Mouse (Mus musculus): ENCODE measurements around the gene Laptm4a.
A peak's percentile ranks its signal among the peaks of the same experiment; 100 is the strongest.

The Laptm4a gene

GRCm38 (mm10) chr12:8921394-8922368 is at the start of gene Laptm4a:
Laptm4a (plus strand) TSS chr12:8921664.
- peak; percentile 95 to 98 for DNase-seq

DNA sequence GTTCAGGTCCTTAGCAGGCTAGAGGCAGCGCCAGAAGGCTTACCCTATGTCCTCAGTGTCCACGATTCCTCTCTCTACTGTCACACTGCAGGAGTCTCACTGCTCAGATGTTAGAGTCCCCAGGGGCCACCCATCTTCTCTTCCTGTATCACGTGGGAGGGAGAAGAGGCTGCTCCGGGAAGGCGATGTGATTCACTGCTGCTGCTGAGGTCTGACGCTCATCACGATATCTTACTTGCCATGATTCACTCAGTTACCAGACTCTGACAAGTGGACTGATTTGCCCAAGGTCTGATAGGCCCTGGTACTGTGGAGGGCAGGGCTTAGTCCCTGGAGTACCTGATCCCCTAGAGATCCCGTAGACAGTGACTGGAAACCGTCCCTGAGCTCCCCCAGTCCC is 45.9 kb upstream of the Laptm4a start:
- no peak for DNase-seq

DNA sequence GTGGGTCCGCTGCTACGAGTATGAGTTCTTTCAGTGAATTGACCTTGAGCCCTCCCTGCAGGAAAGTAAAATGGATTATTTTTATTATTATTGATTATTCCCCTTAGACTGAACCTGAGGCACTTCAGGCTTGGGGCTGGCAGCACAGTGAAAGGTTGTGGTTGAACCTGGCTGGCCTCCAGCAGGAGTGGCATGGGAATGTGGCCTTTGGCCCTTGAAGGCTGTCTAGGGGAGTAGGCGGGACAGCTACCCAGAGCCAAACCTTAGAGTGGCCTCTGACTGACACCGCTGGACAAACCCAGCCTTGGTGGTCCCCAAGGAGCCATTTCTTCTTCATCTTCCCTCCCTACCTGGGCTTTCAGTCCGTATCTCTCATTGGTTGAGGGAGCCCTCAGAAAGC is 44.6 kb upstream of the Laptm4a start:
- DNase-seq, result no peak

DNA sequence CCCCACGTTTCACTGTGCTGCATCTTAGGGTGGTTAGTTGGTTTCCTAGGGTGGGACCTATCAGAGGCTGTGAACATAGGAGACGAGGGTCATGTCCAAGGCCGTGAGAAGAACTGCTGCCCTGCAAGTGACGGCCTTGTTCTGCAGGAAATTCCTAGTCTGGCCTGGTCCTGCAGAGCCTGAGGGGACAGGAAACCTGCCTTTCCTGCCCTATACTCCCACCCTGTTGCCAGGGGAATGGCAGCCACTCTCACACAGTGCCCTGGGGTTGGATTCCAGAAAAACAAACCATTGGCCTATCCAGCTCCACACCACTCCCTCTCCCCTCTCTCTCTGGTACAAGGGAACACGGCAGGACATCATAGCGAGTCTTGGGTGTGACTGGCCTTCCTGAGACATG is 44.1 kb upstream of the Laptm4a start:
- DNase-seq, result no peak

- no peak for DNase-seq
Observed at GRCm38 (mm10) chr12:8878752-8879151, 42.7 kb upstream of the Laptm4a start.

DNA sequence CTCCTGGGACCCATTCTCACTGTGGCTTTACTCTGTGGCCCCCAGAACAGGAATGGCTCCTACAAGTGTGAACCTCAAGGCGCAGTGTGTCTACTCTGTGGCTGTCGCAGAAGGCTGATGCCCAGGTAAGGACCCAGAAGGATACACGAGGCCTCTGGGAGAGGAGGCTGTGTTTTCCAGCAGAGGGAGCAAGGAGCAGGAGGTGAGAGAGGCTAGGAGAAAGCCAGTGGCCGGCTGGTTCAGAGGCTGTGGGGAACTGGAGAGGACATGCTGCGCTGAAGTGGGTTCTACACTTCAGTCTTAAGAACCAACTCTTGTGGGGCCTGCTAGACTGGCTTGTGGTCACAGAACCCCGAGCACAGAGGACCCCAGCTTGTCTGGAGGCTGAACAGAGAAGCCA is 42.1 kb upstream of the Laptm4a start:
- DNase-seq, result no peak

DNA sequence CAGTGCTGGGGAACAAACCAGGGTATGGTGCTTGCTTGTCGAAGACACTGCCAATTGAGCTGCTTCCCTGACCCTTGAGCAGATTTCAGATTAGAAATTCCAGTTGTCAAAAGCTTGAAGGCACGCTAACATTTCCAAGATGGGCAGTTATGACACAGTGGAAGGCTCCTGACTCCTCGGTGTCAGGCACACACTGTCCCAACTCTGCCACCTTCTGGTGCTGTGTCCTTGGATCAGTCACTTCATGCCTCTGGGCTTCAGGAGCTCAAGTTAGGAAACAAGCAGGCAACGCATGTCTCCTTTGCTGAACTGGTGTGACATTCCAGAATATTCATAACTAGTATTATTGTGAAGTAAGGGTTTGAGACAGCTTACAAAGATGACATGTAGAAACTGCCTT is 39.7 kb upstream of the Laptm4a start:
- peak; percentile 34 to 41 for DNase-seq

DNA sequence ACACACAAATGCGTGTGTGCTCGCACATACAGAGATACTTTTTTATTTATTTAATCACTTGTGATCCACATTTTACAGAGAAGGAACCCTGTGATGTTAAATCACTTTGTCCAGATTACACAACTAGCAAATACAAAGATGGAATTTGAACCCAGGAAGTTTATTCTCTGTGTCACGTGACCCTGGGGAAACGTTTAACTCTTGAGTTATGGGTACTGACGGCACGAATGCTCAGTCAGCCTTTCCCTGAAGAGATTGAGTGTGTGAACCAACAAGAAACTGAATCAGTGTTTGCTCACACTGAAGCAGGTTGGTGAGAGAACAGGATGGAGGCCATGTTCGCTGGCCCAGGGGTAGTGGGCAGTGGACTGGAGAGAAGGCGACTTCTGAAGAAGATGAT is 39.1 kb upstream of the Laptm4a start:
- DNase-seq, result no peak

DNA sequence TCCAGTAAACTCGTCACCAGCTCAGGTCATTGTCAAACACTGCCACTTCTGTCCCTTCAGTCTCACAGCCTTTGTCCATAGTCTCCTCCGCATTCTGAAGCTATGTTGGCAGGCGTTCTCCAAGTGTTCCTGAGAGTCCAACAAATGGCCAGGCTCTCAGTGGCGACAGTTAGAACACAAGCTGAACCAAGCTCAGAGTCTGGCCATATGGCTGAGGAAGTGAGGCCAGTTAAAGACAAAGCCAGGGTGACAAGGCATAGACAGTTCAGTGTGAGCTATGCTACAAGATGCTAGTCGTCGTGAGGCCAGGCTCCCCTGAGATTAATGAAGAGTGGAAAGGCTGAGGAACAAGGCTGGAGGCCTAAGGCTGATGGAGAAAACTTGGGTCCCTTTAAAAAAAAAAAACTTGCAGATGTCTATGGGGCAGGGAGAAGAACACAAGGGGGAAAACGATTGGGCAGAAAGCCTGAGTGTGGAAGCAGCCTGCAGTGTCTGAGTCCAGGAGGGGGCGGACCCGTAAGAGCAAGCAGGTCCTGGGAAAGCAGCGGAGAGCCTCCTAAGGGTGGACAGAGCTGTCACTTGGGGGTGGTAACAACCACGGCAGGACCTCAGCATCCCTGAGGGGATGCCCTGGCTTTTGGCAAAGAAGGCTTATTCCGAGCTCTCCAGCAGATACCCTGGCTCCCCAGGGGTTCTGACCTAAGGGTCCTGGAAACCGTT is 36.9 kb upstream of the Laptm4a start:
- peak; percentile 75 to 81 for DNase-seq

DNA sequence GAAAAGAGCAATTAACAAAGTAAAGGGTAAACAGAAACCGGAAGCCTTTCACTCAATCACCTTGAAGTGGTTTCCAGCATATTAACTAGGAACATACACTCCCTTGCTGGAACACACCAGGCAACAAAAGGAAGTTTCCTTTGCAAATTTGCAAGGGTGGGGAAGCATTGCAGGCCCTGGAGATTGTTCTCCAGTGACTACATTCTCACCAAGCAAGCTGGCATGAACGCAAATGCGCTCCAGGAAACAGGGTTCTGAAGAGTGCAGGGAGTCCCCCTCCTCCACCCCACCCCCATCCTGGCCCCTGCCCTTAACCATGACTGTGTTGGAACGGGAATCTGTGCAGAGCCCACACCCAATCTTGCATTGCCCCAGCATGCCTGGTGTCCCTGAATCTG is 36.3 kb upstream of the Laptm4a start:
- peak in 1 of 2 experiments; percentile 16 for DNase-seq

GRCm38 (mm10) chr12:8885950-8886349 is 35.5 kb upstream of the Laptm4a start:
- DNase-seq, result peak in 1 of 2 experiments; percentile 18

- DNase-seq, result no peak
Observed at GRCm38 (mm10) chr12:8888445-8888844, 33.0 kb upstream of the Laptm4a start.

GRCm38 (mm10) chr12:8889117-8889665 is 32.3 kb upstream of the Laptm4a start:
- DNase-seq, result peak; percentile 63 to 77

- no peak for DNase-seq
Observed at GRCm38 (mm10) chr12:8892876-8893532, 28.5 kb upstream of the Laptm4a start.

DNA sequence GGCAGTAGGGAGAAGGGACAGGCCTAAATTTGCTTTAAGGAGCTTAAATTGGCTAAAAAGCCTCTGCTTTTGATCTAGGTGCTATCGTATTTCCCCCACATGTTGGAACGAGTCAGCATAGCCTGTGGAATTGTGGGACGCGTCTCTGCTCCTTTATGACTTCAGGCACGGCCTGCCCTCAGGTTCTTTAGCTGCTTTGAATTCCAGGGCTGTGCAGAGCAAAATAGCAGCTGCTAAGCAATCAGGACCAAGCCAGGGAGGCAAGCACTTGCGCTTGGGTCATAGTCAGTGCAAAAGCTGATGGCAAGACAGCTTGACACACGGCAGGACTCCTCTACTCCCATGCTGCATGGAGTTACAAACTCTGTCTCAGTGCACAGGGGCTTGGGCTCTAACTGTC is 24.3 kb upstream of the Laptm4a start:
- DNase-seq, result no peak

DNA sequence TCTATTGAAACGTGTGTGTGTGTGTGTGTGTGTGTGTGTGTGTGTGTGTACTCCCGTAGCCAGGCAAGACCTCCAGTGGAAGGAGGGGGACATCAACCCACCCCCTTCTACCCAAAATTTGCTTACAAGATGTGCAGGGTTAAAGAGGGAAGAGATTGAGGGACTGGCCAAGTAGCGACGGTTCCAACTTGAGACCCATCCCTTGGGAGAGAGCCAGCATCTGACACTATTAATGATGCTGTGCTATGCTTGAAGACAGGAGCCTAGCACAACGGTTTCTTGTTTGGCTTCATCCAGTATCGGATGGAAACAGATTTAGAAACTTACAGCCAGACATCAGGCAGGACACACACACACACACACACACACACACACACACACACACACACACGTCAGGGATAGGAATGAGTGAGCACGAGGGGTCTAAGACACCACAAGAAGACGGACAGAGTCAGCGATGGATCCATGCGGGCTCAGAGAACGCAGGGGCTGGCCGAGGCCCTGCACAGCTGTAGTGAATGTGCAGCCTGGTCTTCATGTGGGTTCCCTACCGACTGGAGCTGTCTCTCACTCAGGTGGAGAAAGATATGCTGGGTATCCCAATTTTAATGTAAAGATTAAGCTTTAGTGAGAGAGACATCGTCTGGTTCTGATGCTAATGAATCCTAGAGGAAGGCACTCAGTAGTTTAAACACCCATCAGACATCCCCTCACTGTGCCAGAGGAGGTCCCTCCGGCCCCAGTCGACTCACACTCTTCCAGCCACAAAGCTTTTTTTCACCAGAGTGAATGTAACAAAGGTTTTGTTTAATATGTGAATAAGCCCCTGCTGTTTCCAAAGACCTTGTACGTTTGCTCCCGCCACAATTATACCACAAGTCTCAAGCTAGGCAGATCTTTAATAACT is 22.3 kb upstream of the Laptm4a start:
- no peak for DNase-seq

DNA sequence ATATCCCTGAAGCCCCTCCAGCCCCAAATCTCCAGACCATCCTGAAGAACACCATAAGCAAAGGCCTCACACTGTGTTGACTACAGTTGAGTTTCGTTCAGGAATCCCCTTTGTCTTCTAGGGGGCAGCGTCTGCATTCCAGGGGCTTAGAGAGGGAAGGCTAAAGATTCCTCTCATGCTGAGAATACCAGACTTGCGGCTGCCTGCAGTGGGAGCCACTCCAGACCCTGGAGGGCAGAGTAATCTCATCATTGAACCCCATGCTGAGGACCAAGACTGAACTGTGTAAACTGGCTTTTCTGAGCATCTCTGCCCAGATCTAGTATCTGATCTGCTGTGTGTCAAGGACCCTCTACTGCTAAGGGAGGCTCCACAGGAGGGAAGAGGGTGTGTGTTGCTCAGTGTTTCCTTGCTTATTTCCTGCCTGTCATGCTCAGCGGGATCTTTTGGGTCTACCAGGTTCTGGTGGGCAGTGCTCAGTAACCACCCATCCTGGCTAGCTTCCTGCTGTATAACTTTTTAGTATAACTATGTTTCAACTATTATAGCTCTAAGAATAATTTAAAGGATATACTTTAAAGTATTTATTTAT is 21.3 kb upstream of the Laptm4a start:
- no peak for DNase-seq

DNA sequence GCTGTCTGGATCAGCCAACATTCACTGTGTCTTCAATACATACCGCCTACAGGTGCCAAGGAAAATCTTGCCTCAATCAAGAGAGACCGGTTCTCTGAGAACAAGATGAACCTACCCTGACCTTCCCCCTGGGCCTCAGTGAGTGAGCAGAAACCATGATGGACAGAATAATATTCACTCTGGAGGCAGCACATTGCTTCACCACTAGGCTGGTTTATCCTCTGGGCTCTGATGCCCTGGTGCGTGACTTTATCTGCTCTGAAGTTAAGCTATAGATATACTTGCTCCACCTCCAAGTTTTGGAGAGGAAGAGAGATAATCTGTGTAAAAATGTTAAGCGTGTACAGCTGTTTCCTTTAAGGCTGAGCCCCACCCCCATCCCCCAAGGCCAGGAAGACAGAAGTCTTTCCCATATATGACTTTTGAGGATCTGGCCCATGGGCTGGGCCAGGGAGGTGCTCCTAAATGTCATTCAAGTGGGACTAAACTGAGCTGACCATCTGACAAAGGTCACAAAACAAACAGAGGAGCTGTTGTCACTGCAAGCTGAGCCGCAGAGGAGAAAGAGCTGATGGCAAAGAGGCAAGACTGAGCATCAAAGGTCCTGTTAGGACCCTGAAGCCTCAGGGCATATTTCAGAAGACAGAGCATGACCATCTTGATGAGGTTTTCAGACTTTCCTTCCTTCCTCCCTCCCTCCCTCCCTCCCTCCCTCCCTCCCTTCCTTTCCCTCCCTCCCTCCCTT is 20.4 kb upstream of the Laptm4a start:
- no peak for DNase-seq

GRCm38 (mm10) chr12:8901934-8902333 is 19.5 kb upstream of the Laptm4a start:
- DNase-seq, result no peak

GRCm38 (mm10) chr12:8902479-8902878 is 19.0 kb upstream of the Laptm4a start:
- DNase-seq, result no peak
